In the genomic region with DNA sequence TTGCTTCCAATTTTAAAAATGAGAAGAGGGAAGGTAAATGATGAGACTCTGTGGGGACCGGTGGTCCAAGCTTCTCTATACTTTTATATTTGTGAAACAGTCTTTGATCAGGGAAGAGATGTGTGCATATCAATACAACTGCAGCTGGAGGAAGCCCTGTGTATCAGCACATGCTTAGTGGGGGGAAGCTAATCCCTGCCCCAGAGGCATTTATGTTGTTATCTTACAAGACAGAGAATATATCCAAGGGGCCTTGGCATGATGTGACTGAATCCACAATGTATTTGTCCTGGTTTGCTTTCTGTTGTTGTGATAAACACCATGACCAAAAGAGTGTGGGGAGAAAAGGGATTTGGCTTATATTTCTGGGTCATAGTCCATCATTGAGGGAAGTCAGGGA, we compare ENCODE assay signal across 21 mouse cellular contexts.
"Had no signal": no experiment of that assay in that cellular context is flagged by ENCODE, and none has a peak within 500 bp of the region (broad histone marks: within the 10 kb centered on the region; RNA-seq: fewer than 3 reads in every experiment).

No protein-coding gene starts in this region.

- H3K27me3 ChIP-seq: intestine, embryonic 15.5 days; kidney, embryonic 15.5 days; limb, embryonic 12.5 days; limb, embryonic 15.5 days; midbrain, embryonic 12.5 days had no signal

- H3K4me1 ChIP-seq: intestine, embryonic 15.5 days; kidney, embryonic 15.5 days; limb, embryonic 12.5 days; limb, embryonic 15.5 days; midbrain, embryonic 12.5 days had no signal

- H3K4me3 ChIP-seq: intestine, embryonic 15.5 days; kidney, embryonic 15.5 days; left cerebral cortex, adult 2 months; limb, embryonic 12.5 days; limb, embryonic 15.5 days; midbrain, embryonic 12.5 days had no signal

- ATAC-seq: intestine, embryonic 15.5 days; midbrain, embryonic 16.5 days had no signal

- H3K9me3 ChIP-seq: intestine, embryonic 15.5 days; kidney, embryonic 15.5 days; limb, embryonic 12.5 days; limb, embryonic 15.5 days; midbrain, embryonic 12.5 days had no signal

- DNase-seq: kidney, adult 11 months; kidney, adult 8-10 months; kidney, postnatal 10 days; kidney, postnatal 36 days; layer of hippocampus, postnatal 36 days; left cerebral cortex, postnatal 4 days; lung, adult 2 months; lung, postnatal 14 days; lung, postnatal 4 days; right cerebral cortex, postnatal 14 days; right cerebral cortex, postnatal 4 days; thymus, adult 2 months; thymus, postnatal 25 days had no signal

- H3K4me2 ChIP-seq: intestine, embryonic 15.5 days; kidney, embryonic 15.5 days; limb, embryonic 12.5 days; limb, embryonic 15.5 days; midbrain, embryonic 12.5 days had no signal

- H3K9ac ChIP-seq: intestine, embryonic 15.5 days; kidney, embryonic 15.5 days; limb, embryonic 12.5 days; limb, embryonic 15.5 days; midbrain, embryonic 12.5 days had no signal

- H3K27ac ChIP-seq: intestine, embryonic 15.5 days; kidney, embryonic 15.5 days; left cerebral cortex, adult 2 months; limb, embryonic 12.5 days; limb, embryonic 15.5 days; midbrain, embryonic 12.5 days; stomach, postnatal 0 days had no signal

- H3K36me3 ChIP-seq: intestine, embryonic 15.5 days; kidney, embryonic 15.5 days; limb, embryonic 12.5 days; limb, embryonic 15.5 days; midbrain, embryonic 12.5 days had no signal
